Mouse (Mus musculus): ENCODE measurements at regions not wholly inside any gene's neighbourhood (a gene's known extent, or its start where the extent isn't known, plus 50 kb on each side); places are given as distances from the start of the nearest gene placed in this dataset.

- no peak for ATAC-seq (ENCODE audit: poor library complexity, severe bottlenecking)
Measured at GRCm38 (mm10) chr14:76292211-76292610, 122.5 kb upstream of the Tsc22d1 start.

DNA sequence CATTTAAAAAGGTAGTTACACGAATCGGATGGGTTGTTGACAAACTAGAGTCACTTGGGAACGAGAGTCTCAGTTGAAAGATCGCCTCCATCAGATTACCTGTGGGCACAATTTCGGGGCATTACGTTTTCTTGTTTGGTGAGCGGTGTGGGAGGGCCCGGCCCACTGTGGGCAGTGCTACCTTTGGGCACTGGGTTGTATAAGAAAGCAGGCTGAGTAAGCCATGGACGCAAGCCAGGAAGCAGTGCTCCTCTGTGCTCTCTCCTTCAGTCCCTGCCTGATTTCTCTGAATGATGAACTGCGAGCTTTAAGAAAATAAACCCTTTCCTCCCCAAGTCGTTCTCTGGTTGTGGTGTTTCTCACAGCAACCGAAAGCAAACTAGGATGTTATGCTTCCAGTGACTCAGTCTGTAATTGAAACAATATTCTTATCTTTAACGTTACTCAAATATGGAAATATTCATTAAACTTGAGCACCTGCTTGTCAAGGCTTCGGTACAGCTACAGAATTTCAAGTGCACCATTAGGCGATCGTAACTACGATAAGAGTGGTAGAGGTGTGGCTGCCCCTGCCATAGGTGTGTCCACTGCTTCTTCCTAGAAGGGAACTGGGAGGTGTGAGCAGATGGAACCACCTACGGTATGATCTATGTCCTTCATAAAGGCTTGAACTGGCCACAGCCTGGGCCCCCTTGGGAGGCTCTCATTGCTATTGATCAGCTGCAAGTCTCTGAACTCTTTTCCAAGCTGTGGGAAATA is 119.2 kb upstream of the Tsc22d1 start:
- ATAC-seq (ENCODE audit: poor library complexity, severe bottlenecking) = no peak

DNA sequence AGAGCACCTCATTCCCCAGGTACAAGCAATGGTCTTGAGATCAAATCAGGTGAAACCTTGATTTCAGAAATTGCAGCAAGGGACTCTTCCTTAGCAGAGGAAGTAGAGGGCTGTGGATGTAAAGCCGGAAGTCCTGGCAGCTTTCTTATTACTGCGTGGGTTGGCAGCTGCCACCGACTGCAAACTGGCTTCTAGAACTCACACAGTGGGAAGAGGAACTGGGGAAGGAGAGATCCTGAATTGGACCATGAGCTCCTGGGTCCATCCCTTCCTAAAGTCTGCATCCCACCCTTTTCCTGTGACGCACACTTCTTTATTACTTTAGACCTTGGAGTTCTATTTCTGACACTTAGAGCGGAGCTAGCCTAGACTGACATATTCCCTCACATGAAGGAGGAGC is 116.9 kb upstream of the Tsc22d1 start:
- ATAC-seq (ENCODE audit: poor library complexity, severe bottlenecking) = no peak

DNA sequence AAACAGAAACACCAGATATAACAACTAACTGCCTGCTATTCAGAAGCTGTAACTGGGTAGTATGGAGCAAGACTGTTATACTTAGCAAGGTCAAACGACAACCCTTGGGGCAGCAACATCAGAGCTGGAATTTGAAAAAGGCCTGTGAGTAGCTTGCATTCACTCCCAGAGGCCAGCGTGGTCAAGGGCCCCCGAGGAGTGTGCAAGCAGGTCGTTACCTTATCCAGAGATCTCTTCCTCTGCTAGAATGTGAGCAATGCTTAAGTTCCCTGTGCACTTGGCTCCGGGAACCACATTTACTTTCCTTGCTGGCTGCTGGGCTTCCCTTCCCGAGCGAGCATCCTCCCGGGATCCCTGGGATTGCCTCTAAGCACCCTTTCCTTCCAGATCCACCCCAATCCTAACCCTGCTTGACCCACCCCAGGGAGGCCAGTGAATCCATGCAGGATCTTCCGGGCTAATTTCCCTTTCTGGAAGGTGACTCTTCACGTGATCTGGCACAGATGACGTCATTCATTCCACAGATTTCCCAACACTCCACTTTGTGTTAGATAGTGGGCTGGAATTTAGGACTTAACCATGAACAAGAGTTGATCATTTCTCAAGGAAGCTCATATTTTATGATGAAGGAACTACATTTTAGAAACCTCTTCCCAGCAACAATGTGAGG is 112.3 kb upstream of the Tsc22d1 start:
- ATAC-seq (ENCODE audit: poor library complexity, severe bottlenecking) = no peak

DNA sequence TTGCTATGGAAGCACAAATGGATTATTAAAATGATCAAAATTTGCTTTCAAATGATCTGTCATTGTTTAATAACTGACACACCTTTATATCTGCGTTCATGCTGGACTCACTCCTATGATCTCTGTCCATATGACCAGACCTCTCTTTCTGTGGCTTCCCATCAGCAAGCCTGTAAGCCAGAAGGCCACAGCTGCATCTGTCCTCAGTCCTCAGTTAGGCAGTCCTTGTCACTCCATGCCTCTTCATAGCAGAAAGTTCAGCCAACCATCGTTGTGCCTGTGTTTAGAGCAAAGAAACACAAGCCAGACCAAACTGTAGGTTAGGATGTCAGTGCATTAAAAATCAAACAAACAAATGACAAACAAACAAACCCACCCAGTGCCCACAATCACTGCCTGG is 107.2 kb upstream of the Tsc22d1 start:
- ATAC-seq (ENCODE audit: poor library complexity, severe bottlenecking) = no peak

DNA sequence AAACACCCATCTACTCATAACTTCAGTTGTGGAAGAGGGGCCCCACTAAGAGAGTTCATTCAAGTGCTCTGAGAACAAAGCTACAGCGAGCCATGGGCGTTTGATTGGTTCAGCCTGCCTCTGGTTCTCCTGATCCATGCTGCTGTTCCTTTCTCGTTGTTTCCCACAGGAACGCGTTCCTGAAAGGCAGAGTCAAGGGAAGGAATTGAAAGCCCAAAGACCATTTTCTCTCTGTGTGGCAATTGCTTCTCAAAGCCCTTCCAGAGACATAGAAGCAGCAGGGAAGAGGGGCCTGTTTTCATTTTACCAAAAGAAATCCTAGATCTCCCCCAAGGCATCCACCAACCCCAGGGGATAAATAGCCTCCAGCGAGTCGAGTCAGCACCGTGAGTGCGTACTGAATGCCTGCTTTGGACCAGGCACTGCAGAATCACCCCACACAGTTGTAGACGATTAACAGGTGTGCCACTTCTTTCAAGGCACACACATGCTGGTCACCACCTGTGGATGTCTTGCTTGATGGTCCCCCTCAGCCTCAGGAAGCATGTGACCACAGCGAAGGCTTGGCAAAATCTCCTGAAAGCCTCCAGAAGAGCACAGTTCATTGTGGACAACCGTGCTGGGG is 106.5 kb upstream of the Tsc22d1 start:
- no peak for ATAC-seq (ENCODE audit: poor library complexity, severe bottlenecking)

DNA sequence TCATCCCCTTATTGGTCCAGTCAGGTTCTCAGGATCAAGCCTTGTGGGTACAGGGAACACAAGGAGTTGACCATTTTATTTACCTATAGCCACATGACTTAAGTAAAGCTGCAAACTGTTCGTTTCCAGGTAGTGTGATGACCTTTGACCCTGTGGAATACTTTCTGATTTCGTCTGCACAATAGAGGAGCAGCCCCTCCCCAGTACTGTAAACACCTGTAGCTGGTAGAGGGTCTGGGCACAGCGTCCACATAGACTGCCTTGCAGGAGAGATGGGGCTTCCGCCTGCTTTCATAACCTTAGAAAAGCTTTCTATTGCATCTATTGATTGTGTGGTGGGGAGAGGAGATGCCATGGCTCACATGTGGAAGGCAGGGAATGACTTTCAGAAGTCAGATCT is 105.2 kb upstream of the Tsc22d1 start:
- ATAC-seq (ENCODE audit: poor library complexity, severe bottlenecking) = no peak

- no peak for ATAC-seq (ENCODE audit: poor library complexity, severe bottlenecking)
Measured at GRCm38 (mm10) chr14:76310278-76310677, 104.5 kb upstream of the Tsc22d1 start.

- no peak for ATAC-seq (ENCODE audit: poor library complexity, severe bottlenecking)
Measured at GRCm38 (mm10) chr14:76313424-76314190, 101.2 kb upstream of the Tsc22d1 start.

GRCm38 (mm10) chr14:76318438-76318837 is 96.3 kb upstream of the Tsc22d1 start:
- ATAC-seq (ENCODE audit: poor library complexity, severe bottlenecking) = no peak

DNA sequence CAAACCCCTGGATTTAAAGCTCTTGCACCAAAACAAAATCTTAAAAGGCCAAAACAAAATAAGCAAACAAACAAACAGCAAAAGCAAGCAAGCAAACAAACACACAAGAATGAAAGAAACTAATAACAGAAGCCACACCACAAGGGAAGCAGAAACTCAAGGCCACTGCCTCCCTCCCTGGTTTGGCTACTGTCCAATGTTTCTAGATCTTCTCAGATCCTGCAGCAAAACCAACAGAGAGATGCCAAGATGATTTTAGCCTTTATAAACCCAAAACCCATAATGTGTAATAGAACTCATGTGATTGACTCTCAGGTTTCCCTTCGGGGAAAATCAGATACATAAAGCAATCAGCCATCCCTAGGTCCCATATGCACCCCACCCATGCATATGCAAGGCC is 90.5 kb upstream of the Tsc22d1 start:
- no peak for ATAC-seq (ENCODE audit: poor library complexity, severe bottlenecking)

DNA sequence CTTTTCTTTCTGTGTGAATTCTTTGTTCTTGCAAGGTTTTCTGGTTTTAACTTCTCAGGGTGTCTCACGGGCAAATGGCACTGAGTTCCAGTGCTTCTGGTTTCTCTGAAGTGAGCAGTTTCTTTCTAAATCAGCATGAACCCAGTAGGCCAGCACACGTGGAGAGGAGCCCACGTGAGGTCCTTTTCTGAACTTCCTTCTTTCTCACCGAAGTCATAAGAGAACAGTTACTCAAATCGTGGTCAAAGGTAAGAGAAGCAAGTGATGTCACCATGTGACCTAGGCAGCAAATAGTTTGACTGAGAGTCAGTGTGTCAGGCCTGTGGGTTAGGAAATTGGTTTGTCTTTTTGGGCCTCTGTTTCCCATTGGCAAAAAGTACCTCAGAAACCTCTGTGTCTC is 84.8 kb upstream of the Tsc22d1 start:
- ATAC-seq (ENCODE audit: poor library complexity, severe bottlenecking) = no peak

- ATAC-seq (ENCODE audit: poor library complexity, severe bottlenecking) = no peak
Measured at GRCm38 (mm10) chr14:76331497-76332335, 83.0 kb upstream of the Tsc22d1 start.

- no peak for ATAC-seq (ENCODE audit: poor library complexity, severe bottlenecking)
Measured at GRCm38 (mm10) chr14:76332336-76332703, 82.4 kb upstream of the Tsc22d1 start.

- no peak for ATAC-seq (ENCODE audit: poor library complexity, severe bottlenecking)
Measured at GRCm38 (mm10) chr14:76340789-76341188, 74.0 kb upstream of the Tsc22d1 start.

DNA sequence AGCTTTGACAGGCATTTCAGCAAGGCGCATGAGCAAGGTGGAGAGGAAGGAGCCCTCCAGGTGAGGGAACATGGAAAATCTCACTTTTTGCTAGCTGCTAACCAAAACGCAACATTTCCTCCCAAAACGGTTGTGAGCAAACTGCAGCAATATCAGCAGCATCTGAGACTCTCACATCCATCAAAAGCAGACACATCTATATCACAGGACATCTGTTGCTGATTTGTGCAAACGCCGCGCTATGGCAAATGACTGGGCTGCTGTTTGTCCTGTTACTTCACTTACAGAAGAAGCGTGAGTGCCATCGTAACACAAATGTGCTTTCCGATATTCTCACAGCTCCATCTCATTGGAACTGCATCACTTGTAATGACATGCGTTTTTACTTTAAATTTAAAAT is 73.5 kb upstream of the Tsc22d1 start:
- ATAC-seq (ENCODE audit: poor library complexity, severe bottlenecking) = no peak

DNA sequence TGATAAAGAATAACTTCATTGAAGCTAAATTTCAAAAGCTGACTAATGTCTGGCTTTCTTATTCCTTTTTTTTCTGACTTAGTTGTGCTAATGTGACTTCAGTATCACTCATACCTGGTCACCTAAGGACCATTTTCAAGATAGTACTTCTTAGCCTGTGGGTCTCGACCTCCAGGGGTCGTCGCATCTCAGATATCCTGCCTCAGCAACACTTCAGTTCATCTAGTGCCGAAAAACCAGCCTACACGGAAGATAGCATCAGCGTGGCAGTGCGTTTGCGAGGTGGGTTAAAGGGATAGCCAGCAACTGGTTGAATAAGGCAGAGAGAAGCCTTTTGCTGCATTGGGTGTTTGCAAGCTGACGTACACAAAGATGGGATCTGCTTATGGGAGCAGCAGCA is 62.9 kb upstream of the Tsc22d1 start:
- ATAC-seq (ENCODE audit: poor library complexity, severe bottlenecking) = no peak

- no peak for ATAC-seq (ENCODE audit: poor library complexity, severe bottlenecking)
Measured at GRCm38 (mm10) chr14:76356161-76356560, 58.6 kb upstream of the Tsc22d1 start.

DNA sequence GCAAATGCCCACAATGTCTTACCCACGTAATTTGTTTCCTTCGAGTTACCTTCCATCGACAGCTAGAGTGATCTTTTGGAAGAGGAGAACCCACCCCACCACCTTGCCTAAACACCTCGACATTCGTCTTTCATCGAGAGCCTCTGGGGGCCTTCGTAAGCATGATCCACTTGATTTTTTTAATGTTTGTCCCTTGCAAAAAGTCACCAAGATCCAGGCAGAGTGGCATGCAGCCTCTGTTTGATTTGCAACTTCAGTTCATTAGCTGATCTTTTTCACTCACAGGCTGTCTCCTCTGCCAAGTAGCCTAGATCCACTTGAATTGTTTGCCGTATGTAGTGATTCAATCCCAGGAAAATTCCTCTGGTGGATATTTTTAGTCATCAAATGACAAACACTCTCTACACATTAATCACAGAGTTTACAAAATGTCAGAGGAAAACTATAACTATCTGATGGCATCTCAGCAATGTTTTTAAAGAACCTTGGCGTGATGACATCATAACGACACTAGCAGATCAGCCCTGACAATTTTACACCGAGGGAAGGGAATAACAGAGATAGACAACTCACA is 54.8 kb upstream of the Tsc22d1 start:
- ATAC-seq (ENCODE audit: poor library complexity, severe bottlenecking) = no peak

GRCm38 (mm10) chr14:76364034-76364433 is 50.7 kb upstream of the Tsc22d1 start:
- ATAC-seq (ENCODE audit: poor library complexity, severe bottlenecking) = no peak

Measured in megakaryocyte, adult 5-6 weeks (primary cell).